Mouse (Mus musculus) hindbrain, postnatal 0 days (tissue): ENCODE measurements around the gene Gm45261. TPM values are rescaled to one million over a fixed set of nuclear protein-coding genes. Genes with fewer than 3 reads are reported as not detected.

Experiments used
- ATAC-seq: fragments of 200-750 bp; cut with Nextera tagmentation; 2 replicates; pipeline ENCODE4 v1.8.0; 2017; ENCODE audit warnings: mild to moderate bottlenecking, moderate TSS enrichment, moderate library complexity
- DNase-seq: peaks from one replicate; pipeline ENCODE4 v3.0.0-alpha.2; 2015; ENCODE audit warnings: low spot score
- H3K27ac ChIP-seq: fragments of 300-500 bp; sonication (generic); 2 replicates; pipeline ENCODE4 v1.5.1; 2014; ENCODE audit warnings: mild to moderate bottlenecking
- H3K27me3 ChIP-seq: fragments of 300-500 bp; sonication (generic); 2 replicates; pipeline ENCODE4 v1.6.1; 2014; ENCODE audit warnings: low read length, mixed read lengths; ENCODE audit not compliant: insufficient read depth
- H3K36me3 ChIP-seq: fragments of 300-500 bp; sonication (generic); 2 replicates; pipeline ENCODE4 v1.6.1; 2014; ENCODE audit warnings: low read length, mixed read lengths; ENCODE audit not compliant: insufficient read depth
- H3K4me1 ChIP-seq: fragments of 300-500 bp; sonication (generic); 2 replicates; pipeline ENCODE4 v1.6.1; 2014; ENCODE audit warnings: antibody characterized with exemption, low read length, mixed read lengths; ENCODE audit not compliant: insufficient read depth
- H3K4me2 ChIP-seq: fragments of 300-500 bp; sonication (generic); 2 replicates; pipeline ENCODE4 v1.6.1; 2014; ENCODE audit warnings: low read depth, mild to moderate bottlenecking, low read length, moderate library complexity, mixed read lengths
- H3K4me3 ChIP-seq: fragments of 300-500 bp; sonication (generic); 2 replicates; pipeline ENCODE4 v1.5.1; 2014; ENCODE audit warnings: low read length
- H3K9ac ChIP-seq: fragments of 300-500 bp; sonication (generic); replicated peaks from 2 replicates; pipeline ENCODE4 v1.6.1; 2014; ENCODE audit warnings: mild to moderate bottlenecking, low read length, moderate library complexity, mixed read lengths
- H3K9me3 ChIP-seq: fragments of 300-500 bp; sonication (generic); 2 replicates; pipeline ENCODE4 v1.6.1; 2016; ENCODE audit warnings: low read length, mixed read lengths
- CTCF ChIP-seq: IDR thresholded peaks from 2 replicates; pipeline ENCODE4 v1.5.1; 2016; ENCODE audit warnings: antibody characterized with exemption, control low read depth, low read depth
- WGBS: fragments of 180-500 bp; shearing (Covaris S2); extraction: QIAGEN DNeasy Blood & Tissue Kit; methylation state at CpG from one replicate; pipeline ENCODE4 v1.1.7; 2014; 5-methylcytosine and 5-hydroxymethylcytosine counted together
- polyA plus RNA-seq: library from polyadenylated mRNA; unstranded; fragments of >200 nt; fragmentation: Nextera tagmentation; extraction: Ambion mirVana; gene quantifications from 2 replicates; pipeline ENCODE4 v1.2.1, GENCODE M21; 2015
- total RNA-seq: library from RNA; depleted of rRNA; stranded (reverse); fragments of >200 nt; gene quantifications from 2 replicates; pipeline ENCODE4 v1.2.3, GENCODE M21; 2014; rRNA removed

The Gm45261 gene
- total RNA-seq (not detected in 2 replicates), polyA plus RNA-seq (not detected in 2 replicates)

DNA sequence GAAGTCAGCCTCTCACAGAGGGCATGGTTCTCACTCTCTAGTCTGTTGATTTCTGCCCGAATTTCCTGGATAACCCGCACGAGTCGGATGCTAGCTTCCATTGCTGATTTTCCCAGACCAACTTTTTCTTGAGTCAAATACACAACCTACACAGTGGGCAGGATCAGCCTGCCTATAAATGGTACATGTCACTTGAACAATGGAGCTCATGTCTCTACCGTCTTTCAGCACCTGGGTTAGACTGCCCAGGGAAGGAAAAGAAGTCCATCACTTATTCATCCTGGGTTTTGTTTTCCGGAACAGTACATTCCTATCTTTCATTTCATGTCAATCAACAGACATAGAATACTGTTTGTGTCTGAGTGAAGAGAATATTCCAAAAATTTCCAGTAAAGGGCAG, at the start of gene Gm45261:
Gene Gm45261 (minus strand): TSS at position 101 of the 400 bp plus-strand sequence.
- no peak within 1 kb of the TSS for H3K4me3 ChIP-seq
- DNase-seq (no peak), ATAC-seq (no peak)
- no peak within 1 kb of the TSS for H3K9ac ChIP-seq
- TF ChIP-seq CTCF, result no peak
- H3K27ac ChIP-seq, result no peak within 1 kb of the TSS
- H3K4me2 ChIP-seq, result no peak within 1 kb of the TSS
- H3K4me1 ChIP-seq, result no peaks in the 10 kb centered on the region
- H3K9me3 ChIP-seq, result no peaks in the 10 kb centered on the region
- no peaks in the 10 kb centered on the region for H3K27me3 ChIP-seq
- H3K36me3 ChIP-seq, result no peaks in the 10 kb centered on the region
- 84% methylated on average over 6 of the region's 6 CpGs for WGBS

DNA sequence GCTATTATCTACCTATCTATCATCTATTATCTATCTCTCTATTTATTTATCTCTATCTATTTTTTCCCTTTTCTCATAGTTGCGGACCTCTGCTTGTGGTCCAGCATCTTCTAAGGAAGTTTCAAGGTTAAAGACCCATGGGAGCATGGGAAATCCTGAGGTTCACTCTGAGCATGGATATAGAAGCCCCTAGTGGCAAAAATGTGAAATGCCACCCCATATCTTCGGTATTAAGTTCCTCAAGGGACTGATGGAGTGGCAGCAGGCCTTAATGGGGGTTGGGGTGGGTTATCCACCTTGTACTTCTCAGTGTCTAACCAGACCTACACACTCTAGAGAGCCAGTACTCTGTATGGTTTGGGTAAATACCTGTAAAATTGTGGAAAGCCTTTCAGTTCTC, 43.5 kb upstream of the Gm45261 start:
- TF ChIP-seq CTCF, result peak; percentile 54
- Histone ChIP-seq H3K9ac (no peak overlapping the region), H3K4me2 (no peak overlapping the region), H3K4me3 (no peak overlapping the region), H3K9me3 (no peaks in the 10 kb centered on the region), H3K4me1 (no peaks in the 10 kb centered on the region), H3K36me3 (no peaks in the 10 kb centered on the region), H3K27me3 (no peaks in the 10 kb centered on the region), H3K27ac (no peak overlapping the region)
- DNase-seq (no peak), ATAC-seq (no peak)
- WGBS, result 90% methylated on average over 2 of the region's 2 CpGs

DNA sequence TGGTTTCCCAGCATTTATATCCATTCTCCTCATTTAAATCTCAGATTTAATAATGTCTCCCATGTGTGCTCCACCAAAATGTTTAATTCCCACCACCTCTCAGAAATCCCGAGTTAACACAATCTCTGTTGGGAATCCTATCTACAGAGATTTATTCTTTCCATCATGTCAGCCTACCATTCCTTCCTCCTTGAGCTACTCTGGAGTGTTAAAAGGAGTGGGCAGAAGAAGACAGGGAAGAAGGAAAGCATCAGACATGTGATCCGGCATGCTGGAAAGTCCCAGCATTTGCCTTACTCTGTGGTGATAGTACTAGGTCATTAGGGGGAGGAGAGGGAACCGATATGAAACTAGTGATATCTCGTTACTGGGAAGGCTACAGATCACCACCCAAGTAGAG, 42.8 kb upstream of the Gm45261 start:
- Histone ChIP-seq H3K4me3 (no peak overlapping the region), H3K4me2 (no peak overlapping the region), H3K9ac (no peak overlapping the region), H3K36me3 (no peaks in the 10 kb centered on the region), H3K27me3 (no peaks in the 10 kb centered on the region), H3K27ac (no peak overlapping the region), H3K4me1 (no peaks in the 10 kb centered on the region), H3K9me3 (no peaks in the 10 kb centered on the region)
- no peak for ATAC-seq
- TF ChIP-seq CTCF, result no peak
- 95% methylated on average over 4 of the region's 4 CpGs for WGBS
- no peak for DNase-seq

DNA sequence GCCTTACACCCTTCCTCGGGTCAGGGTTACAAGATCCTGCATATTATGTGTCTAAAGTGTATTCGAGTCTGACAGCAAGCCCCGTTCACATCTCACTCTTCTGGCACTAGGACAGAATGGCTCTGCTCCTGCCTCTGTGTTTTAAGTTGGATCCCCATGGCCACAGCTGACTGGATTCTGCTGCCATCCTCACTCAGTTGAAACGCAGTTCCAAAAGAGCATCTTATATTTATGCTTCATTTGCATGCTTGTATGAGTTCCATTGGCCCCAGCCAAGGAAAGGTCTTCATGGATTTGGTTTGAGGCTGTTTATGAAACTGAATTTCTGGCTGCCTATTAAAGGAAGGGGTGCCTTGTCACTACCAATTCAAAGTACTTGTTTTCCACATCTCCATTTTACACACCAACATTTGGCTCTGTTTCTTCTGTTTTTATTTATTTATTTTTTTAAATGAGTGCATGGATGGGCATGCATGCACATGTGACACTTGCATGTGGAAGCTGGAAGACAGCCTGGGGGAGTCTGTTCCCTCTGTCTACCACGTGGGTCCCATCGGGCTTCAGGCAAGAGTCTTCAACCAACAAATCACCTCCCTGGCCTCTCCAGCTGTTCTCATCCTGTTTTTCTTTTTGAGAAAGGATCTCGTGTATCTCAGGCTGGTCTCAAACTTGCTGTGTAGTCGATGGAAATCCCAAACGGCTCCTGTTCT, 41.4 kb upstream of the Gm45261 start:
- TF ChIP-seq CTCF, result no peak
- WGBS, result 79% methylated on average over 9 of the region's 9 CpGs
- Histone ChIP-seq H3K9me3 (no peaks in the 10 kb centered on the region), H3K4me2 (no peak overlapping the region), H3K36me3 (no peaks in the 10 kb centered on the region), H3K9ac (no peak overlapping the region), H3K4me3 (no peak overlapping the region), H3K4me1 (no peaks in the 10 kb centered on the region), H3K27ac (no peak overlapping the region), H3K27me3 (no peaks in the 10 kb centered on the region)
- no peak for ATAC-seq
- no peak for DNase-seq

DNA sequence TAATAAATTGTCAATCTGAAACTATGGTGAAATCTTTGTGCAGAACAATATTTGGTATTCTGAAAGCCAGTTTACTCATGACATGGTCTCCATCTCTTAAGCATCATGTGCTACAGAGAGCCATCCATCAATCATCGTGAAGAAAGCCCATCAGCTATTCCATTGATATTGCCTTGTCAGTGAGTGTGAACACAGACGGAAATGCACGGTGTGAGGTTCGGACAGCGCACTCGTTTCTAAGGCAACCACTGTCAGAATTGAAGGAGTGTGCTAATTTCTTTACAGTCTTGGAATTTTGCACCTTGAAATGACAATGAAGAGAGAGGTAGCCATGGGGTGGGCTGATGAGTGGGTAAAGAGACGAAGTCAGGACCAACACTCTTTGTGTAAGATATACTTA, 38.0 kb upstream of the Gm45261 start:
- Histone ChIP-seq H3K27ac (no peak overlapping the region), H3K27me3 (no peaks in the 10 kb centered on the region), H3K36me3 (no peaks in the 10 kb centered on the region), H3K4me3 (no peak overlapping the region), H3K4me2 (no peak overlapping the region), H3K9ac (no peak overlapping the region), H3K4me1 (no peaks in the 10 kb centered on the region), H3K9me3 (no peaks in the 10 kb centered on the region)
- WGBS, result 38% methylated on average over 7 of the region's 7 CpGs
- TF ChIP-seq CTCF, result no peak
- DNase-seq (no peak), ATAC-seq (peak; percentile 38; the same call in 1 of the 2 replicates)

DNA sequence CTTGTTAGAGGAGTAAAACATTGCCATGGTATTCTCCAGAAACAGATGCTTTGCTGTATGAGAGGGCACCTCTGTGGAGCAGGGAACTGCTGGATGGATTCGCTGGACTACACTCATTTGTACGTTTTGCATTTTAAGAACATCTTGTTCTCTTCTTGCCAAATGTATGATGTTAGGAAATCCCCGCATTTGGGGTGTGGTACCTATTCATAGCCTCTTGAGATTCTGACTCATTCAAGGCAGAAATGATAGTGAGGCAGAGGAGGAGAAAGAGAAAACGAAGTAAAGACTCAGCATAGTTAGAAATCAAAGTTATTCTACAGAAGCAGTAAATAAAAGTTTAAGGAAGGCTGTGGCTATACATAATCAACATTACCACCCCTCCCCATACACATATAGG, 35.1 kb upstream of the Gm45261 start:
- Histone ChIP-seq H3K4me1 (no peaks in the 10 kb centered on the region), H3K9ac (no peak overlapping the region), H3K27ac (no peak overlapping the region), H3K4me3 (no peak overlapping the region), H3K9me3 (no peaks in the 10 kb centered on the region), H3K36me3 (no peaks in the 10 kb centered on the region), H3K27me3 (no peaks in the 10 kb centered on the region), H3K4me2 (no peak overlapping the region)
- TF ChIP-seq CTCF, result no peak
- DNase-seq (no peak), ATAC-seq (no peak)
- 88% methylated on average over 4 of the region's 4 CpGs for WGBS

DNA sequence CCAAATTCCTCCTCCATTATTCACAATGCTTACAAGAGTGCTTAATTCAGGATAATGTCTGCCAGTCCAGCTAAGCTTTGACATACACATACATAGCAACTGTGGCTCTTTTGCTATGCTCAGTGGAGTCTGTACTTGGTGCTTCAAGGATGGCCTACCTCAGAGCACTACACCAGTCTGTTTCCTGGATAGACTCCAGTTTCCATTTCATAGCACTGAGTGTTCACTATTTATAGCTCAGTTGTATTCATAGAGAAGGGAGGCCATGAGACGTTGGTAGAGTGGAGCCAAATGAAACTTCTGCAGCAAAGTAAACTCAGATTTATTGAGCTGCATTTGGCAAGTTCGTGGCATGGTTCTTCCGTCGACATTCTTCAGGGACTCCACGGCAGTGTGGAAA, 22.2 kb upstream of the Gm45261 start:
- ATAC-seq, result no peak
- Histone ChIP-seq H3K4me2 (no peak overlapping the region), H3K9ac (no peak overlapping the region), H3K4me1 (no peaks in the 10 kb centered on the region), H3K27me3 (no peaks in the 10 kb centered on the region), H3K4me3 (no peak overlapping the region), H3K36me3 (no peaks in the 10 kb centered on the region), H3K9me3 (no peaks in the 10 kb centered on the region), H3K27ac (no peak overlapping the region)
- no peak for DNase-seq
- no peak for TF ChIP-seq CTCF
- WGBS, result 84% methylated on average over 5 of the region's 5 CpGs
